Mouse (Mus musculus) layer of hippocampus, adult 8-10 months (tissue): ENCODE measurements around the gene Il31ra. TPM values are rescaled to one million over a fixed set of nuclear protein-coding genes. Genes with fewer than 3 reads are reported as not detected.

Experiments
- DNase-seq, 2 experiments: peaks; one replicate each; pipeline ENCODE4 v3.0.0; 2022; ENCODE audit warnings: low spot score in 2 of 2
- total RNA-seq, 4 experiments: library from RNA; stranded (reverse); gene quantifications; 2 replicates each; pipeline ENCODE4 v1.2.4; 2022

The Il31ra gene
- total RNA-seq, 4 experiments from 2014 or later, result 0.24 to 0.91 (median 0.30) TPM; not detected in 1

- DNase-seq, result no peak
These were observed 85.7 kb downstream of the Il31ra start for GRCm38 (mm10) chr13:112508487-112508886.

GRCm38 (mm10) chr13:112507691-112508090, 86.5 kb downstream of the Il31ra start:
- DNase-seq, result no peak

- no peak for DNase-seq
These were observed 87.4 kb downstream of the Il31ra start for GRCm38 (mm10) chr13:112506766-112507165.

GRCm38 (mm10) chr13:112505436-112505835, 88.7 kb downstream of the Il31ra start:
- no peak for DNase-seq

- DNase-seq, result no peak
These were observed 90.3 kb downstream of the Il31ra start for GRCm38 (mm10) chr13:112503846-112504245.

- DNase-seq, result no peak
These were observed 93.7 kb downstream of the Il31ra start for GRCm38 (mm10) chr13:112500466-112500865.

GRCm38 (mm10) chr13:112500027-112500426, 94.1 kb downstream of the Il31ra start:
- DNase-seq, result no peak

GRCm38 (mm10) chr13:112494590-112494989, 99.6 kb downstream of the Il31ra start:
- DNase-seq, result no peak

- no peak for DNase-seq
These were observed 101.9 kb downstream of the Il31ra start for GRCm38 (mm10) chr13:112492285-112492678.

- no peak for DNase-seq
These were observed 102.4 kb downstream of the Il31ra start for GRCm38 (mm10) chr13:112491636-112492284.

GRCm38 (mm10) chr13:112490036-112490435, 104.1 kb downstream of the Il31ra start:
- DNase-seq, result no peak

- DNase-seq, result no peak
These were observed 107.5 kb downstream of the Il31ra start for GRCm38 (mm10) chr13:112486676-112487075.

GRCm38 (mm10) chr13:112486236-112486635, 107.9 kb downstream of the Il31ra start:
- no peak for DNase-seq

- no peak for DNase-seq
These were observed 111.1 kb downstream of the Il31ra start for GRCm38 (mm10) chr13:112483015-112483414.

GRCm38 (mm10) chr13:112482525-112482924, 111.6 kb downstream of the Il31ra start:
- DNase-seq, result no peak

- DNase-seq, result no peak
These were observed 114.2 kb downstream of the Il31ra start for GRCm38 (mm10) chr13:112479926-112480325.

GRCm38 (mm10) chr13:112479032-112479431, 115.1 kb downstream of the Il31ra start:
- DNase-seq, result no peak

GRCm38 (mm10) chr13:112473757-112474755, 120.1 kb downstream of the Il31ra start:
- no peak for DNase-seq

GRCm38 (mm10) chr13:112472401-112473023, 121.6 kb downstream of the Il31ra start:
- DNase-seq, result no peak

- no peak for DNase-seq
These were observed 123.0 kb downstream of the Il31ra start for GRCm38 (mm10) chr13:112471201-112471600.
